Mouse (Mus musculus): ENCODE data around the gene Cox5a. TPM values are rescaled to one million over a fixed set of nuclear protein-coding genes. Genes with fewer than 3 reads are reported as not detected.
A peak's percentile ranks its signal among the peaks of the same experiment; 100 is the strongest.

Gene Cox5a
- polyA plus RNA-seq, 1 experiment from 2014 or later, result 442 TPM

DNA sequence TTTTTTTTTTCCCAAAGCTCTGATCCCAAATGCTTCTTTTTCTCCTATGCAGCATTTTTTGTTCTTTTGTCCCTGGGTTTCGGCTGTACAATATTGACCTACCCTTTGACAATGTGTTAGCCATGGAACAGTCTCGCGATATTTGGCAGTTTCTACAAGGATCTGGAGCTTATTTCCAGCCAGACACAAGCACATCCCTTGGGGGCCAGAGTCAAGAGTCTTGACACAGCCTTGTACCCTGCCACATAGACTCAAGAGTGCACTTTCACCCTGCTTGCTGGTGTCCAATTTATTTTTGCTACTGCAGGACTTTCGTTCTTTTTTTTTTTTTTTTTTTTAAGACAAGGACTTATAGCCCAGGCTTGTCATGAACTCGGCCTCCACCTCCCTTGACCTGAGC lies 15.3 kb downstream of the Cox5a start:
- no peaks in the 10 kb centered on the region for H3K9me3 ChIP-seq (replicated peaks)
- H3K9ac ChIP-seq, result peak overlapping the region; percentile 93; the same call in 1 of the 2 replicates
- no peak for ATAC-seq
- H3K27ac ChIP-seq, result 0 out of 2 replicates have a peak overlapping the region, but pooled peaks have one; percentile 84
- peaks cover 63% of the 10 kb centered on the region for H3K36me3 ChIP-seq
- peak overlapping the region; percentile 78 for H3K4me2 ChIP-seq
- peak overlapping the region; percentile 88 for H3K4me3 ChIP-seq
- H3K4me1 ChIP-seq, result peaks cover 28% of the 10 kb centered on the region
- no peaks in the 10 kb centered on the region for H3K27me3 ChIP-seq (replicated peaks)
- WGBS (ENCODE audit: insufficient replicate concordance), result 87% methylated on average over 5 of the region's 5 CpGs

DNA sequence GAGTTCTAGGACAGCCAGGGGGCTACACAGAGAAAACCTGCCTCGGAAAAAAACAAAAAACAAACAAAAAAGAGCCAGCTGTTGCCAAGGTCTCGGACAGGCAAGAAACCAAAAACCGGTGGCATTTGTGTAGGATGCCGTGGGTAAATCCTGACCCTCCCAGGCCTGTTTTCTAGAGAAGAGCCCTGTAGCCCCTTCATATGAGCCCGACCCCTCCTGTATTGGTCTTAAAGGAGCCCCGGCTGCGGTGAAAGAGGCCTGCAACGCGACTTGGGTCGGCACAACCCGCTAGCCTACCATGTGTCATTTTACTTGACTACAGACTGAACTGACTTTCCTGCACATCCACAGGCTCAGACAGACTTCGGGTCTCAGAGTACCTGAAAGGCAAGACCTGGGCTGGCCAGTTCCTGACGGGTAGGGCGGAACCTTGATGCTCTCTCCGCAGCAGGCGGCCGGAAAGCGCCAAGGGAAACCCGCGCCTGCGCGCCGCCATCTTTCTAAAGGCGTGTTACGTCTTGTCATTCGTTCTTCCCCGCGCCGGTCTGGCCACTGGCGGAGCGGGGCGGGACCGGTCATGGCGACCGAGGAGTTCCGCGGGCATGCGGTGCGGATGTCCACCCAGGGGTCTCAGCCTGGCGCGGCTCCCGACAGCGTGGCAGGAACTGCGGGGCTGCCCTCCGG lies 16.1 kb downstream of the Cox5a start, which contains the start of gene Fam219b:
TSS of gene Fam219b (plus strand) at position 485 of the 684 bp plus-strand sequence.
- H3K36me3 ChIP-seq, result peaks cover 62% of the 10 kb centered on the region
- peak within 1 kb of the TSS; percentile 88 for H3K4me3 ChIP-seq
- peak within 1 kb of the TSS; percentile 93 for H3K9ac ChIP-seq
- H3K4me2 ChIP-seq, result peak within 1 kb of the TSS; percentile 78
- H3K4me1 ChIP-seq, result peaks cover 28% of the 10 kb centered on the region
- H3K27me3 ChIP-seq (replicated peaks), result no peaks in the 10 kb centered on the region
- peak; percentile 91 for ATAC-seq
- H3K27ac ChIP-seq, result peak within 1 kb of the TSS; percentile 84
- WGBS (ENCODE audit: insufficient replicate concordance), result 2% methylated on average over 45 of the region's 45 CpGs
- H3K9me3 ChIP-seq (replicated peaks), result no peaks in the 10 kb centered on the region

DNA sequence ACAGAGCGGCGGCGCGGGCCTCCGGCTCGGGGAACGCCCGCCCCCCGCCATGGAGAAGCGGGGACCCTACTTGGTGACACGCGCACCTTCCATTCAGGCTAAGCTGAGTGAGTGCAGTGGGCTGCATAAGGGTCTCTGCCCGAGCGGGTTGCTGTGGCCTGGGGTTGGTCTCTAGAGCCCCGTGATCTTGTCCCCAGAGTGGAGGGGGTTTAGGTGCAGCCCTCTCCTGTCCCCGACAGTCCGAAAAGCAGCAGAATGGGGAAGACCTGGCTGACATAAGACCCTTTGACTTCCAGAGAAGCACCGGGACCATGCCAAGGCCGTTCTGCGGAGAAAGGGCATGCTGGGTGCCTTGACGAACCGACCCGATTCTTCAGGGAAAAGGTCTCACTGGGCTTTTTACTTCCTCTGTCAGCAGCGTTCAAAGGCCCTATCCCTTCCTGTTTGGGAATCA lies 16.7 kb downstream of the Cox5a start:
- H3K9me3 ChIP-seq (replicated peaks), result no peaks in the 10 kb centered on the region
- peak overlapping the region; percentile 93 for H3K9ac ChIP-seq
- H3K4me1 ChIP-seq, result peaks cover 28% of the 10 kb centered on the region
- H3K4me3 ChIP-seq, result peak overlapping the region; percentile 88
- ATAC-seq, result no peak; the same call in 1 of the 2 replicates
- no peaks in the 10 kb centered on the region for H3K27me3 ChIP-seq (replicated peaks)
- H3K27ac ChIP-seq, result peak overlapping the region; percentile 84
- under 1% methylated on average over 24 of the region's 24 CpGs for whole genome bisulfite sequencing (ENCODE audit: insufficient replicate concordance)
- peak overlapping the region; percentile 78 for H3K4me2 ChIP-seq
- peaks cover 62% of the 10 kb centered on the region for H3K36me3 ChIP-seq

DNA sequence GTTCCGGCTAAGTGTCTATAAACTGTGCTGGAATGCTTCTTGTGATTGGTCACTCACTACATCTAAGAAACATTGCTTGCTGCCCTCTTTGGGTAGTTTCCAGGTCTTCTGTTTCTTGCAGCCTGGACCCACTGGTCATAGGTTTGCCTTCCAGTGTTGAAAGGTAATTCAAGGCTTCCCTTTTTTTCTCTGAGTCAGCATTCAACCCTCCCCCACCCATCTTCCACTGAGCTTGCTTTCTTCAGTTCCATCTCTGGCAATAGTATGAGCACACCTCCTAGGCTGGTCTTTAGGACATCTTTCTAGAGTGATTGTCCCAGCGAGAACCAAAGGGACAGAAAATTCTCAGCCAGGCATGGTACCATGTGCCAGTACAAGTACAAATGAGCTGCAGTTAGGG lies 18.5 kb downstream of the Cox5a start:
- no peak for ATAC-seq
- Histone ChIP-seq H3K4me3 (no peak overlapping the region), H3K4me2 (no peak overlapping the region), H3K27ac (no peak overlapping the region), H3K9ac (no peak overlapping the region), H3K9me3 (replicated peaks) (no peaks in the 10 kb centered on the region), H3K36me3 (peaks cover 63% of the 10 kb centered on the region), H3K4me1 (peaks cover 28% of the 10 kb centered on the region), H3K27me3 (replicated peaks) (no peaks in the 10 kb centered on the region)
- WGBS (ENCODE audit: insufficient replicate concordance), result 75% methylated on average over 2 of the region's 2 CpGs

DNA sequence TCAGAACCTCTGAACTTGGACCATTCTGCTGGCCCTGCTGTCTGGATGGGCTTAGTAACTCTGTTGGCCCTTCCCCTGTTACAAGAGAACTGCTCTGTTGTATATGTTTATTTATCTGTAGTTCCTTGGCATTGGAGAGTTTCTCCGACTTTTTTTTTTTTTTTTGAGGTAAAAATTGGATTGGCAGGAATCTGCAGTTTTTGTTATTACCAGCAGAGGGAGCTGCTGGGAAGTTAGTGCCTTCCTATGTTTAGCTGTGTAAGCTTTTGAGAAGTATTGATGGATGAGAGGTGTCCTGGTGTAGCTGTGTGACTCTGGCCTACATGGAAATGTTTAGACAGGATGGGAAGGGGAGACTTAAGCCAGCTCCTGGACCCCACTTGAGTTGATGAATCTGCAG lies 20.2 kb downstream of the Cox5a start:
- Histone ChIP-seq H3K36me3 (peaks cover 72% of the 10 kb centered on the region), H3K27ac (no peak overlapping the region), H3K27me3 (replicated peaks) (no peaks in the 10 kb centered on the region), H3K9me3 (replicated peaks) (no peaks in the 10 kb centered on the region), H3K9ac (no peak overlapping the region), H3K4me3 (no peak overlapping the region), H3K4me2 (no peak overlapping the region), H3K4me1 (peaks cover 27% of the 10 kb centered on the region)
- no peak for ATAC-seq
- WGBS (ENCODE audit: insufficient replicate concordance), result 6% methylated on average over 1 of the region's 1 CpGs

DNA sequence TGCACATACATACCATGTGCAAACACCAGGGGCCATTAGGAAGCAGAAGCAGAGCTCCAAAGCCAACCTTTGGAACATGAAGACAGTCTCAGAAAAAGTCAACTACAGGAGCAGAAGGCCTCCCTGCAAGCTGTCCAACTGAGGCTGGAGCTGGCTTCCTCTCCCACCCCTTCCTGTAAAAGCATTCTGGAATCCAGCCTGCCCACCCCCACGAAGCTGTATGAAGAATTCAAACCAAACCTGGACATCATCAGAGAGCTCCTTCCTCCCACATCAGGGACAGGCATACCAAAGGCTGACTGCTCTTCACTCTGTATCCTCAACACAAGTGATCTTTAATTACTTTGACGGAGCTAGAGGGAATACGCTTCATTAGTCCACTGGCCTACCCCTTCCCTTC lies 22.9 kb downstream of the Cox5a start:
- ATAC-seq, result no peak
- H3K4me2 ChIP-seq, result no peak overlapping the region
- no peaks in the 10 kb centered on the region for H3K9me3 ChIP-seq (replicated peaks)
- H3K27ac ChIP-seq, result no peak overlapping the region
- H3K9ac ChIP-seq, result no peak overlapping the region
- peaks cover 82% of the 10 kb centered on the region for H3K36me3 ChIP-seq
- H3K4me3 ChIP-seq, result no peak overlapping the region
- H3K27me3 ChIP-seq (replicated peaks), result no peaks in the 10 kb centered on the region
- peaks cover 25% of the 10 kb centered on the region for H3K4me1 ChIP-seq
- WGBS (ENCODE audit: insufficient replicate concordance), result 68% methylated on average over 3 of the region's 3 CpGs

DNA sequence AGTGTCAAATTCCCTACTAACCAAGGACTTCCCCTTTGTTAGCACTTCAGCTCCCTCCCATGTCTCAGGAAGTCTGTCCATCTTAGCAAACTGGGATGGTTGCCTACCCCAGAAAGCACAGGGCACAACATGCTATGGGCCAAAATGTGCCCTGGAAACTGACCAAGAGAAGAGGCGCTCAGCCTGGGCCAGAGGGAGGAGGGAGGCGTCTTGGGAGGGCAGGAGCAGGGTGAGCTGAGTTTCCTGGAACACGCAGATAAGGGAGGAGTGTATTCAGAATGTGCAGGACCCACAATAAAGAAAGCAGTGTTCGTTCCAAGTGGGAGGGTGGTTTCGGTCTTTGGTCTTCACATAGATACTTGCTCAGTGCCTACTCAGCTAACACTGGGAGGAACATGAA lies 26.2 kb downstream of the Cox5a start:
- Histone ChIP-seq H3K4me3 (no peak overlapping the region), H3K9ac (no peak overlapping the region), H3K9me3 (replicated peaks) (no peaks in the 10 kb centered on the region), H3K36me3 (peaks cover 56% of the 10 kb centered on the region), H3K4me2 (peak overlapping the region; percentile 27), H3K27ac (0 out of 2 replicates have a peak overlapping the region, but pooled peaks have one; percentile 15), H3K4me1 (peaks cover 34% of the 10 kb centered on the region), H3K27me3 (replicated peaks) (no peaks in the 10 kb centered on the region)
- WGBS (ENCODE audit: insufficient replicate concordance), result 26% methylated on average over 5 of the region's 5 CpGs
- peak; percentile 45; the same call in 1 of the 2 replicates for ATAC-seq

DNA sequence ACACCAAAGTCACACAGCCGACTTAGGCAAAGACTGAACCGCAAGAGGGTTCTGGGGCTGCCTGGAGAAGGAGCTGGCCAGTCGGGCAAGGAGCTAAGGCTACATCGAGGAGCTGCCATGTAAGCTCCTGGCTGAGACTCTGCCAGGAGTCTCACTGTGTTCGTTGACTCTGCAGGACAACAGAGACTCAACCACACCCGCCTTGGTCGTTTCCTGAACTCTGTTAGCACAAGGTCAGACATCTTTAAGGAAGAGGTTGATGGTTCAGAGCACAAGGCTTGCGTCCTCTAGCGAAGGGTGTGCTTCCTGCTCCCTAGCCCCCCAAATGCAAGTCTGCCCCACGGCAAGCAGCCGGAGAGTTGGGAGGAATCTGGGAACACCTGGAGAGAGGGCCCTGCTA lies 26.8 kb downstream of the Cox5a start:
- no peak overlapping the region for H3K27ac ChIP-seq
- H3K4me2 ChIP-seq, result peak overlapping the region; percentile 27
- no peaks in the 10 kb centered on the region for H3K27me3 ChIP-seq (replicated peaks)
- WGBS (ENCODE audit: insufficient replicate concordance), result 81% methylated on average over 11 of the region's 11 CpGs
- H3K9ac ChIP-seq, result no peak overlapping the region
- peaks cover 36% of the 10 kb centered on the region for H3K4me1 ChIP-seq
- H3K4me3 ChIP-seq, result no peak overlapping the region
- no peaks in the 10 kb centered on the region for H3K9me3 ChIP-seq (replicated peaks)
- H3K36me3 ChIP-seq, result peaks cover 50% of the 10 kb centered on the region
- no peak for ATAC-seq

DNA sequence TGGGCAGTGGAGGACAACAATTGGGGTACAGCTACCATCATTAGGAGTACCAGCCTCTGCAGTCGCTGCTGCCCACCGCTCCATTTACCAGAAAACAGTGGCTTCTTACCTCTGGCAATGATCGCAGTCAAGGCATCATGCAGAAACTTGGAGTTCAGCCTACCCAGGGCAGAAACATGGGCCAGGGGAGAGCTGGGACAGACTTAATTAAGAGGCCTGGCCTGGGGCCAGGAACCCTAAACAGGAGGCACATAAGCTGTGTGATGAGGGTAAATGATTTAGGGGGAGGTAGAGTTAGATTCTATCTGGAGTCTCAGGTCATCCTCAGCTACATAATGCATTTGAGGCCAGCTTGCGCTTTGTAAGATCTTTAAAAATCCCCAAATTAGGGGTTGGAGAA lies 28.1 kb downstream of the Cox5a start:
- Histone ChIP-seq H3K27me3 (replicated peaks) (no peaks in the 10 kb centered on the region), H3K4me1 (peaks cover 40% of the 10 kb centered on the region), H3K4me2 (no peak overlapping the region), H3K27ac (no peak overlapping the region), H3K4me3 (no peak overlapping the region), H3K9me3 (replicated peaks) (no peaks in the 10 kb centered on the region), H3K36me3 (peaks cover 37% of the 10 kb centered on the region), H3K9ac (no peak overlapping the region)
- ATAC-seq, result no peak
- WGBS (ENCODE audit: insufficient replicate concordance), result 91% methylated on average over 4 of the region's 4 CpGs

DNA sequence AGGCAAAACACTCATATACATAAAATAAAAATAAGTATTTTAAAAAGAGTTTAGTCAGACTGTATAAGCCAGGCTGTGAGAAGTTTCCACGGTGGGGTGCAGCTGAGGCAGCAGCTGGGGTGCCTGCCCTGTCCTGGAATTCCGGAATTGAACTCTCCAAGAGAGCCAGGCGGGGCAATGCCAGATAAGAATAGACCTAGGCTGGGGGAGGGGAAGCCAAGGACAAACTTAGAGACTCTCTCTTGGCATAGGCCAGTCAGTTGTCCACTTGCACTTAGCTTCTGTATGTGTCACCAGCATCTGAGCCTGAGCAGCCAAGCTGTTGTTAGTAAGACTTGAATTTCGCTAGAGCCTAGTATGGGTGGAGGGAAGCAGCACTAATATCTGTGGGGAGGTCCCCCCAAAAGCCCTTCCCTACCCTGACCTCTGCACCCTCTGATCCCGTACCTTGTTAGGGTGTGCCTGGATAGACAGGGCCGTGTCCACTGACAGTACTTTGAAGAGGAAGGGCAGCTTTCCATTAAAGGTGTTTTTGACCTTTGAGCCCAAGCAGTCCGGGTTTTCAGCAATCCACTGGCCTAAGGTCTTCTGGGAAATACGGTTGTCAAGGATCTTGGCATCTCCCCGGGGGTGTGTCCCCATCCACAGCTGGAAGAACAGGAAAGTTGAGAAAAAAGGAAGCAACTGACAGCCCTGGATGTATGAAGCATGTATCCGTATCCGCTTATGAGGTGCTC lies 29.2 kb downstream of the Cox5a start:
- no peak for ATAC-seq
- Histone ChIP-seq H3K4me1 (peaks cover 40% of the 10 kb centered on the region), H3K4me3 (no peak overlapping the region), H3K27ac (no peak overlapping the region), H3K9ac (no peak overlapping the region), H3K36me3 (peaks cover 26% of the 10 kb centered on the region), H3K4me2 (no peak overlapping the region), H3K27me3 (replicated peaks) (no peaks in the 10 kb centered on the region), H3K9me3 (replicated peaks) (no peaks in the 10 kb centered on the region)
- 80% methylated on average over 11 of the region's 11 CpGs for WGBS (ENCODE audit: insufficient replicate concordance)

DNA sequence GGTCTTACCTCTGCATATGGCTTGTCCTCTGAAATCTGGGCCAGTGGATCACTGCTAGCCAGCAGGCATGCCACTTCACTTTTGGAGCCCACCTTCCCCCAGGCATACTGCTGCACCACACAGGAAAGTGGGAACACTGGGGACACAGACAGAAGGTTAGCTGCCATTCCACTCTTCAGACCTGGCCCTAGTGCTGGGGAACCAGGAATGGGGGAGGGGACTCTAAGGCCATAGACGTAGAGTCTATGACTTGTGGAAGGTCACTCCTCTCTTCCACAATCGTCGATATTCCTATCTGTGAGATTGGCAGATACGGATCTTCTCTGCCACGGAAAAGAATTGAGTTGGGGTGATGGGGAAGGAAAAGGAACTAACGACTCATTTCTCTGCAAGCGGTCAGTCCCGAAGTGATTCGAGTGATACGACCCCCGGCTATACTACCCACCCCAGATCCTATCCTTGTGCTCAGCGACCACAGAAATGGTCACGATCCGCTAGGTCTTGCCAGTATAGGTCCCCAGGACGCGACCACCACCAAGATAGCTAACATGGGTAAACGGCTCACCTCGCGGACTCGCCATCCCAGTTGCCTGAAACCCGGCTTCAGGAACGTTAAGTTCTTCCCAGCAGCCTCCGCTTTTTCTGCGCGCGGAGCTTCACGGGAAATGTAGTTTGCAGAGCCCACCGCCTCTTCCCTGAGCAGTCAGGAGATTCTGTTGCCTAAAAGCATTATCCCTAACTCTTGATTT lies 31.2 kb downstream of the Cox5a start, which contains the start of gene Mpi:
TSS of gene Mpi (minus strand) at position 625 of the 749 bp plus-strand sequence.
- H3K27ac ChIP-seq, result no peak within 1 kb of the TSS
- WGBS (ENCODE audit: insufficient replicate concordance), result 2% methylated on average over 28 of the region's 28 CpGs

More for the DNA sequence above, 31.2 kb downstream of the Cox5a start, which contains the start of gene Mpi:
- peak; percentile 42; the same call in 1 of the 2 replicates for ATAC-seq
- Histone ChIP-seq H3K9ac (peak within 1 kb of the TSS; percentile 72), H3K4me2 (peak within 1 kb of the TSS; percentile 79), H3K9me3 (replicated peaks) (no peaks in the 10 kb centered on the region), H3K36me3 (peaks cover 18% of the 10 kb centered on the region), H3K4me3 (peak within 1 kb of the TSS; percentile 70), H3K27me3 (replicated peaks) (no peaks in the 10 kb centered on the region), H3K4me1 (peaks cover 36% of the 10 kb centered on the region)

Data from liver, embryonic 12.5 days (tissue).